Mouse (Mus musculus) neural tube, embryonic 14.5 days (tissue): ENCODE results near the gene Dimt1. TPM values are rescaled to one million over a fixed set of nuclear protein-coding genes. Genes with fewer than 3 reads are reported as not detected.
"Not testable (repeated sequence)": the region's sequence is repeated elsewhere in the genome, so short reads cannot be mapped to it uniquely, and the experiment has no call there.

Experiments
- ATAC-seq: fragments of 200-750 bp; cut with Nextera tagmentation; 2 replicates; pipeline ENCODE4 v1.8.0; 2017; ENCODE audit warnings: low read depth, mild to moderate bottlenecking, moderate TSS enrichment, moderate library complexity
- H3K27ac ChIP-seq: fragments of 300-500 bp; sonication (generic); 2 replicates; pipeline ENCODE4 v1.5.1; 2014; ENCODE audit warnings: low read depth, mild to moderate bottlenecking, control low read depth, low read length, moderate library complexity, mixed read lengths
- H3K27me3 ChIP-seq: fragments of 300-500 bp; sonication (generic); 2 replicates; pipeline ENCODE4 v1.6.1; 2014; ENCODE audit warnings: low read length; ENCODE audit not compliant: control insufficient read depth, insufficient read depth
- H3K36me3 ChIP-seq: fragments of 300-500 bp; sonication (generic); 2 replicates; pipeline ENCODE4 v1.6.1; 2014; ENCODE audit warnings: low read length, mixed read lengths; ENCODE audit not compliant: control insufficient read depth, insufficient read depth
- H3K4me1 ChIP-seq: fragments of 300-500 bp; sonication (generic); 2 replicates; pipeline ENCODE4 v1.6.1; 2014; ENCODE audit warnings: low read length; ENCODE audit not compliant: control insufficient read depth, insufficient read depth
- H3K4me2 ChIP-seq: fragments of 300-500 bp; sonication (generic); 2 replicates; pipeline ENCODE4 v1.6.1; 2014; ENCODE audit warnings: mild to moderate bottlenecking, low read depth, low read length, control low read depth
- H3K4me3 ChIP-seq: fragments of 300-500 bp; sonication (generic); 2 replicates; pipeline ENCODE4 v1.5.1; 2014; ENCODE audit warnings: low read depth, low read length, control low read depth, mixed read lengths
- H3K9ac ChIP-seq: fragments of 300-500 bp; sonication (generic); replicated peaks from 2 replicates; pipeline ENCODE4 v1.6.1; 2014; ENCODE audit warnings: low read depth, mild to moderate bottlenecking, control low read depth, low read length, mixed read lengths
- H3K9me3 ChIP-seq: fragments of 300-500 bp; sonication (generic); 2 replicates; pipeline ENCODE4 v1.6.1; 2016; ENCODE audit warnings: low read length; ENCODE audit not compliant: control insufficient read depth
- WGBS: fragments of 180-500 bp; shearing (Covaris S2); extraction: QIAGEN DNeasy Blood & Tissue Kit; methylation state at CpG from one replicate; pipeline ENCODE4 v1.1.7; 2014; 5-methylcytosine and 5-hydroxymethylcytosine counted together
- polyA plus RNA-seq: library from polyadenylated mRNA; unstranded; fragments of >200 nt; fragmentation: Nextera tagmentation; extraction: Ambion mirVana; gene quantifications from 2 replicates; pipeline ENCODE4 v1.2.1, GENCODE M21; 2014

Gene Dimt1
- polyA plus RNA-seq, 1 experiment from 2014 or later = 44.7 TPM

DNA sequence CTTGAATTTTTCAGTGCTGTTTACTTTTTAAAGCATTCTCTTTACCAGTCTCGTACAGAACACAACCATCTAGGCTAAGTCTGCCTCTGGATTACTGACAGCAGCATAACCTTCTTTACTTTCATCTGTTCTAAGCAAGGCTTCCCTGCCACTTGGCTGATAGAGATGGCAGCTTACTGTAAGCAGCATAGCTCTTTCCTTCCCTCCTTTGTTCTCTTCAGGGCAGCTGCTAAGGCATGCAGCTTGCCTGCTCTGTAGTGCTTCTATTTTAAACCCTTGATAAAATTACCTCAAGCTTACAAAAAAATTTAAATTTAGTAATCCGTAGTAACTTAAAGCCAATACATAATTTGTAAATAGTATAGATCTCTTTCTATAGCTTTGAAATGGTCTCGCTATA is 8.0 kb downstream of the Dimt1 start:
- H3K4me2 ChIP-seq = no peak overlapping the region
- peaks cover 37% of the 10 kb centered on the region for H3K36me3 ChIP-seq

DNA sequence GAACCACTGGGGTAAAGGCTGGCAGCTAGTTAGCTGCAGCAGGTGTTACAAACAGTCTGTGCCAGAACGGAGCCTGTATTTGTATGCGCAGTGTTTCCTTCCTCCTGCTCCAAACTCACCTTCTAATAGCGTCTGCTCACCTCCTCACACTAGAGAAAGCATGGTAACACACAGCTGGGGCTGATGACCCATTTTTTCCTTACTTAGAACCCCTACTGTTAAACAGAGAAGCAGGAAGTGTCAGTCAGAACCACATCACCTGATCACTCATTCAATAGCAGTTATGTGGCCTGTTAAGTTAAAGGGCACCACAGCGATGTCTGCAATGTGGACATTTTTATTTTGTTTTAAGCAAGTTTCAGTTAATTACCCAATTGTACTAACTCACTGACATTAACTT is 10.6 kb downstream of the Dimt1 start:
- Histone ChIP-seq H3K9me3 (no peaks in the 10 kb centered on the region), H3K27ac (no peak overlapping the region), H3K4me1 (no peaks in the 10 kb centered on the region), H3K36me3 (peaks cover 42% of the 10 kb centered on the region), H3K4me2 (no peak overlapping the region), H3K27me3 (no peaks in the 10 kb centered on the region), H3K9ac (no peak overlapping the region), H3K4me3 (no peak overlapping the region)
- WGBS = 88% methylated on average over 4 of the region's 4 CpGs
- no peak for ATAC-seq

More for the DNA sequence above, 8.0 kb downstream of the Dimt1 start:
- WGBS = 92% methylated on average over 3 of the region's 3 CpGs
- no peak overlapping the region for H3K9ac ChIP-seq
- no peaks in the 10 kb centered on the region for H3K4me1 ChIP-seq
- H3K27me3 ChIP-seq = no peaks in the 10 kb centered on the region
- no peak overlapping the region for H3K27ac ChIP-seq
- no peak overlapping the region for H3K4me3 ChIP-seq
- no peaks in the 10 kb centered on the region for H3K9me3 ChIP-seq
- no peak for ATAC-seq

GRCm38 (mm10) chr13:106958286-106958685 is 11.4 kb downstream of the Dimt1 start:
- no peak overlapping the region for H3K9ac ChIP-seq
- H3K36me3 ChIP-seq = peaks cover 41% of the 10 kb centered on the region
- H3K9me3 ChIP-seq = no peaks in the 10 kb centered on the region
- no peak overlapping the region for H3K4me3 ChIP-seq
- no peaks in the 10 kb centered on the region for H3K27me3 ChIP-seq
- no peak overlapping the region for H3K4me2 ChIP-seq
- 90% methylated on average over 3 of the region's 3 CpGs for WGBS
- H3K27ac ChIP-seq = no peak overlapping the region
- no peaks in the 10 kb centered on the region for H3K4me1 ChIP-seq
- no peak for ATAC-seq

GRCm38 (mm10) chr13:106960557-106960956 is 13.6 kb downstream of the Dimt1 start:
- WGBS = 93% methylated on average over 3 of the region's 3 CpGs
- Histone ChIP-seq H3K27me3 (no peaks in the 10 kb centered on the region), H3K4me2 (no peak overlapping the region), H3K4me1 (no peaks in the 10 kb centered on the region), H3K9me3 (no peaks in the 10 kb centered on the region), H3K4me3 (no peak overlapping the region), H3K36me3 (peaks cover 44% of the 10 kb centered on the region), H3K9ac (no peak overlapping the region), H3K27ac (no peak overlapping the region)
- ATAC-seq = no peak

GRCm38 (mm10) chr13:106961496-106961895 is 14.6 kb downstream of the Dimt1 start:
- H3K4me3 ChIP-seq = no peak overlapping the region
- H3K36me3 ChIP-seq = peaks cover 38% of the 10 kb centered on the region

DNA sequence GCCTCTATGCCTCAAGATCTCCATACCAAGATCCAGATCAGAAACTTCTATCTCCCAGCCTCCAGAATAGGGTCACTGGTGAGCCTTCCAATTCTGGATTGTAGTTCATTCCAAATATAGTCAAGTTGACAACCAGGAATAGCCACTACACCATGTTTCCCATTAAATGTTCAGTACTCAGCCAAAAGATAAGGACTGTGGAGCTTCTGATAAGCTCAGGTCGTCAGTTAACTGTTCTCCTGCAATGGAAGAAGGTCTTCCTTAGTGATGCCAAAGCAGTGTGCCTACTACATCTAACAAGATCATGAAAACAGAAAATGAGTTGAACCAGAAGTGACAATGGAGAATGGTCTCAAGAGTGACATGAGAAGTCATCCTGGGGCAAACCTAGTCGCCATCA is 50.0 kb downstream of the Dimt1 start:
- H3K4me3 ChIP-seq = no peak overlapping the region
- H3K9me3 ChIP-seq = no peaks in the 10 kb centered on the region
- peaks cover 10% of the 10 kb centered on the region; the same call in 1 of the 2 replicates for H3K36me3 ChIP-seq
- H3K27me3 ChIP-seq = no peaks in the 10 kb centered on the region
- WGBS = 86% methylated on average over 2 of the region's 2 CpGs
- ATAC-seq = no peak
- H3K27ac ChIP-seq = no peak overlapping the region
- no peak overlapping the region for H3K9ac ChIP-seq
- H3K4me1 ChIP-seq = no peaks in the 10 kb centered on the region
- H3K4me2 ChIP-seq = no peak overlapping the region

More at GRCm38 (mm10) chr13:106961496-106961895, 14.6 kb downstream of the Dimt1 start:
- Histone ChIP-seq H3K27ac (no peak overlapping the region), H3K9me3 (no peaks in the 10 kb centered on the region), H3K4me2 (no peak overlapping the region), H3K4me1 (no peaks in the 10 kb centered on the region), H3K27me3 (no peaks in the 10 kb centered on the region), H3K9ac (no peak overlapping the region)
- ATAC-seq = no peak
- 97% methylated on average over 4 of the region's 4 CpGs for WGBS

DNA sequence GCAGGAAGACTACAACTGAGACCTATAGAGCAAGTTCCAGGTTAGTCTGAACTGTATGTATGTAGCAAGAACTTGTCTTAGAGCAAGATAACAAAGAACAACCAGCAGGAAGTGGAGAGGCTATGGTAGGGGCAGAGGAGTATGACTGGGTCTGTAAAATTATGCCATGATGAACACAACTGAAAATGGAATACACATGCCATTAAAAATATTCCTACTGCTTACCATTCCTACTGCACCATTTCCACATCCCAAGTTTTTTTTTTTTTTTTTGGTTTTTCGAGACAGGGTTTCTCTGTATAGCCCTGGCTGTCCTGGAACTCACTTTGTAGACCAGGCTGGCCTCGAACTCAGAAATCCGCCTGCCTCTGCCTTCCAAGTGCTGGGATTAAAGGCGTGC is 50.6 kb downstream of the Dimt1 start:
- H3K27me3 ChIP-seq, H3K4me1 ChIP-seq, H3K4me3 ChIP-seq, H3K9ac ChIP-seq, H3K27ac ChIP-seq, H3K36me3 ChIP-seq, H3K9me3 ChIP-seq, H3K4me2 ChIP-seq, ATAC-seq: not testable (repeated sequence)
- WGBS = 98% methylated on average over 4 of the region's 4 CpGs

DNA sequence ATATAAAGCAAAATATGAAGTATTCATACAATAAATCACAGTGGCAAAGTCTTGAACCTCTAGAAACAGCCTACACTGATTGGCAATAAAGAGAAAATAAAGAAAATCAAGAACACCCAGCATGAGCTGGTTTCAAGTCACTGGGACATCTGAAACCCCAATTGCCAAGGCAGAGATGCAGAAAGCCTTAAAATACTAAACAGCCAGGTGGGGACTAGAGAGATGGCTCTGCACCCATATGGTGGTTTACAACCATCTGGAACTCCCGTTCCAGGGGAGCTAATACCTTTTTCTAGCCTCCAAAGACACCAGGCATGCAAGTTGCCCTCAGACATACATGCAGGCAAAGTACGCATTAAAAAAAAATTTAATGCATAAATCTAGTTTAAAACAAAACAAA is 51.1 kb downstream of the Dimt1 start:
- Histone ChIP-seq H3K9me3 (no peaks in the 10 kb centered on the region), H3K4me1 (no peaks in the 10 kb centered on the region), H3K27ac (no peak overlapping the region), H3K36me3 (peaks cover 4% of the 10 kb centered on the region; the same call in 1 of the 2 replicates), H3K4me3 (no peak overlapping the region), H3K27me3 (no peaks in the 10 kb centered on the region), H3K4me2 (no peak overlapping the region), H3K9ac (no peak overlapping the region)
- no peak for ATAC-seq
- WGBS = 85% methylated on average over 2 of the region's 2 CpGs

DNA sequence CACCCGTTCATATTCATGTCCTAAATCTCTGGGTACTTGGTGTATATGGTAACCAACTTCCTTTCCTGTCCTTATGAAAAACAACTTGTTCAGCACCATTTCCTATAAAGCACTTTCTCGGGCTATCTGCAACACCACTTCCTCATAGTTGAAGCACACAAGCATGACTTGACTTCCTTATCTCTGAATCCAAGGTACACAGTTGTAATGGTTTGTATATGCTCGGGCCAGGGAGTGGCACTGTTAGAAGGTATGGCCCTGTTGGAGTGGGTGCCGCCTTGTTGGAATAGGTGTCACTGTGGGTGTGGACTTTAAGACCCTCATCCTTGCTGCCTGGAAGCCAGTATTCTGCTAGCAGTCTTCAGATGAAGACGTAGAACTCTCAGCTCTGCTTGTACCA is 51.7 kb downstream of the Dimt1 start:
- Histone ChIP-seq H3K4me3 (no peak overlapping the region), H3K9ac (no peak overlapping the region), H3K36me3 (no peaks in the 10 kb centered on the region), H3K4me1 (no peaks in the 10 kb centered on the region), H3K4me2 (no peak overlapping the region), H3K9me3 (no peaks in the 10 kb centered on the region), H3K27ac (no peak overlapping the region), H3K27me3 (no peaks in the 10 kb centered on the region)
- no peak for ATAC-seq
- 89% methylated on average over 5 of the region's 5 CpGs for WGBS

DNA sequence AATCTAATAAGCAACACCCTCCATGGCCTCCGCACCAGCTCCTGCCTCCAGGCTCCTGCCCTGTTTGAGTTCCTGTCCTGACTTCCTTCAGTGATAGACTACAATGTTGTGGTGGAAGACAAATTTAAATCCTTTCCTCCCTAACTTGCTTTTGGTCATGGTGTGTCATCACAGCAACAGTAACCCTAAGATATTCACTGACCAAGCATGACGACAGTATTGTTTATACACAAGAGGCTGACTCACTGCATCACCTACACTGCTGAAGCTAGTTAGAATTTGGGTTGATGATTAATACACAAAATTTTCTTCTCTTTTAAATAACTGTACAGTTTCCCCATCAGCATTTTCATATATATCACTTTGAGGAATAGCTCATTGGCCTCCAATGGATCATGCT is 56.3 kb downstream of the Dimt1 start:
- no peak overlapping the region for H3K4me3 ChIP-seq
- no peak overlapping the region for H3K27ac ChIP-seq
- no peaks in the 10 kb centered on the region for H3K9me3 ChIP-seq
- no peaks in the 10 kb centered on the region for H3K36me3 ChIP-seq
- no peak overlapping the region for H3K4me2 ChIP-seq
- no peaks in the 10 kb centered on the region for H3K4me1 ChIP-seq
- no peak; the same call in 1 of the 2 replicates for ATAC-seq
- H3K27me3 ChIP-seq = no peaks in the 10 kb centered on the region
- 93% methylated on average over 2 of the region's 2 CpGs for WGBS
- H3K9ac ChIP-seq = no peak overlapping the region
